In the genomic region with DNA sequence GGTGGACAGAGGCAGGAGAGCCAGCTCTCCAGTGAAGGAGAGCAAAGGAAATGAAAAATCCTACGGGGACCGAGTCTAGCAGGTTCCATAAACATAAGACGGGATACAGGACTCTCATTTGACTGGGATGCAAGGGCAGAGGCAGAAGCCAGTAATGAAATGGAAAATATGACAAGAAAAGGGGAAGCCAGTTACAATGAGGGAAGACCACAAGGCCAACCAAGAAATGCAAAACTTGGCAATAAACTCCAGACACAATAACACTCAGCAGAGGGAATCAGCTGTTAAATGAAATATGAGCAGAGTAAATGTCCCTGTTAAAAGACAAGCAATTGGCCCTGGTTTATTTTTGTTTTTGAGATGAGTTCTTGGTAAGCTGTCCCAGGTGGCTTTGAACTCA, we compare ENCODE assay signal across 29 mouse cellular contexts. TPM values are rescaled to one million over a fixed set of nuclear protein-coding genes. Genes with fewer than 3 reads are reported as not detected.
DNase-seq lines count a peak whose midpoint lies in the region; ATAC-seq lines count a peak whose summit lies in the region.
"Had no signal": no experiment of that assay in that cellular context is flagged by ENCODE, and none has a peak within 500 bp of the region (broad histone marks: within the 10 kb centered on the region; RNA-seq: fewer than 3 reads in every experiment).

No protein-coding gene starts in this region.

- H3K27ac ChIP-seq in heart, embryonic 13.5 days (replicated peaks): 0 out of 2 replicates have a peak overlapping the region, but pooled peaks have one; percentile 9
- H3K27ac ChIP-seq in forebrain, embryonic 15.5 days (replicated peaks): no peak overlapping the region
- H3K27ac ChIP-seq: embryonic facial prominence, embryonic 12.5 days; gastrocnemius, adult 2 months; hindbrain, embryonic 10.5 days; hindbrain, embryonic 15.5 days; layer of hippocampus, adult 2 months; limb, embryonic 13.5 days; lung, embryonic 15.5 days; midbrain, embryonic 13.5 days; neural tube, embryonic 13.5 days had no signal

- H3K4me1 ChIP-seq in heart, embryonic 13.5 days: peaks cover 20% of the 10 kb centered on the region
- H3K4me1 ChIP-seq in forebrain, embryonic 15.5 days: peaks cover 6% of the 10 kb centered on the region; the same call in 1 of the 2 replicates

- WGBS in heart, embryonic 13.5 days: 70% methylated on average over 3 of the region's 3 CpGs
- 84% methylated on average over 3 of the region's 3 CpGs for WGBS in forebrain, embryonic 15.5 days

- H3K4me3 ChIP-seq in heart, embryonic 13.5 days: no peak overlapping the region
- H3K4me3 ChIP-seq in forebrain, embryonic 15.5 days: no peak overlapping the region
- H3K4me3 ChIP-seq: embryonic facial prominence, embryonic 12.5 days; gastrocnemius, adult 2 months; hindbrain, embryonic 10.5 days; hindbrain, embryonic 15.5 days; layer of hippocampus, adult 2 months; limb, embryonic 13.5 days; lung, embryonic 15.5 days; midbrain, embryonic 13.5 days; neural tube, embryonic 13.5 days had no signal

- peaks cover 34% of the 10 kb centered on the region for H3K27me3 ChIP-seq in heart, embryonic 13.5 days (replicated peaks)
- H3K27me3 ChIP-seq in forebrain, embryonic 15.5 days: no peaks in the 10 kb centered on the region

- H3K4me2 ChIP-seq in heart, embryonic 13.5 days: no peak overlapping the region
- H3K4me2 ChIP-seq in forebrain, embryonic 15.5 days (replicated peaks): no peak overlapping the region
- H3K4me2 ChIP-seq: embryonic facial prominence, embryonic 12.5 days; heart, embryonic 11.5 days; hindbrain, embryonic 15.5 days; limb, embryonic 13.5 days; liver, embryonic 11.5 days; lung, embryonic 15.5 days; midbrain, embryonic 13.5 days; neural tube, embryonic 13.5 days had no signal

- H3K36me3 ChIP-seq in heart, embryonic 13.5 days: peaks cover 6% of the 10 kb centered on the region; the same call in 1 of the 2 replicates
- no peaks in the 10 kb centered on the region for H3K36me3 ChIP-seq in forebrain, embryonic 15.5 days
- H3K36me3 ChIP-seq: embryonic facial prominence, embryonic 12.5 days; hindbrain, embryonic 10.5 days; hindbrain, embryonic 15.5 days; limb, embryonic 13.5 days; midbrain, embryonic 13.5 days; neural tube, embryonic 13.5 days had no signal

- peaks cover 10% of the 10 kb centered on the region for H3K9me3 ChIP-seq in heart, embryonic 13.5 days
- no peaks in the 10 kb centered on the region for H3K9me3 ChIP-seq in forebrain, embryonic 15.5 days
- H3K9me3 ChIP-seq: hindbrain, embryonic 15.5 days; lung, embryonic 15.5 days; neural tube, embryonic 13.5 days had no signal

- H3K9ac ChIP-seq in heart, embryonic 13.5 days: no peak overlapping the region
- H3K9ac ChIP-seq in forebrain, embryonic 15.5 days (replicated peaks): no peak overlapping the region
- H3K9ac ChIP-seq: embryonic facial prominence, embryonic 12.5 days; hindbrain, embryonic 15.5 days; limb, embryonic 13.5 days; lung, embryonic 15.5 days; midbrain, embryonic 13.5 days; neural tube, embryonic 13.5 days had no signal

- ATAC-seq in heart, embryonic 13.5 days (ENCODE audit: extremely low read depth, insufficient number of reproducible peaks, low FRiP score, low TSS enrichment): no peak
- ATAC-seq in common myeloid progenitor, adult 5-6 weeks (replicated peaks; ENCODE audit: low read depth, poor library complexity, severe bottlenecking): peak; percentile 71
- ATAC-seq in megakaryocyte progenitor cell, adult 5-6 weeks (replicated peaks; ENCODE audit: poor library complexity): peak; percentile 70
- ATAC-seq in forebrain, embryonic 15.5 days (replicated peaks): no peak
- ATAC-seq: forebrain, embryonic 16.5 days; inflammation-experienced regulatory T-cells, adult 6 months; midbrain, embryonic 13.5 days had no signal

- intact Hi-C loops in heart, postnatal 10 days (cut with DNase I): loop anchor here (10.0 kb wide), 1 partner anchor 341 kb away; a partner anchor contains a TSS

- no peak for DNase-seq in heart, postnatal 10 days
- DNase-seq in 416B (ENCODE audit: low read depth): peak; percentile 75
- no peak for DNase-seq in right cerebral cortex, postnatal 14 days
- DNase-seq: adrenal gland, adult 8-10 months; cerebellum, adult 8-10 months; cerebellum, postnatal 25 days; gastrocnemius, adult 2 months; gastrocnemius, postnatal 36 days; heart, adult 18-20 months; kidney, adult 8-10 months; kidney, postnatal 36 days; lung, postnatal 36 days; right cerebral cortex, postnatal 25 days had no signal

RNA-seq across cellular contexts. Expression of a gene that starts 9.5 kb away (rescaled TPM):
- polyA plus RNA-seq in heart, embryonic 13.5 days (2015; fragmentation: Nextera tagmentation; extraction: Ambion mirVana): 5.6 and 5.8 TPM in 2 replicates
- total RNA-seq in heart, postnatal 10 days (2021): 10 to 100 TPM; 28.6 to 34.3 TPM
- 8.2 and 13.7 TPM in 2 replicates for total RNA-seq in common myeloid progenitor, adult 5-6 weeks (2017)
- 10.8 and 14.2 TPM in 2 replicates for total RNA-seq in megakaryocyte progenitor cell, adult 5-6 weeks (2015)
- total RNA-seq in megakaryocyte progenitor cell, adult 5-6 weeks (2017): 11.2 and 11.5 TPM in 2 replicates
- polyA plus RNA-seq in forebrain, embryonic 15.5 days (2015; fragmentation: Nextera tagmentation; extraction: Ambion mirVana): 2.5 and 3.0 TPM in 2 replicates

RNA-seq across cellular contexts. Expression of a gene that starts 58.5 kb away (rescaled TPM):
- 4.8 and 5.3 TPM in 2 replicates for polyA plus RNA-seq in heart, embryonic 13.5 days (2015; fragmentation: Nextera tagmentation; extraction: Ambion mirVana)
- total RNA-seq in heart, postnatal 10 days (2021): 10 to 100 TPM; 10.1 to 11.5 TPM
- total RNA-seq in common myeloid progenitor, adult 5-6 weeks (2017): 3.6 and 6.3 TPM in 2 replicates
- total RNA-seq in megakaryocyte progenitor cell, adult 5-6 weeks (2015): 12.1 and 12.5 TPM in 2 replicates
- total RNA-seq in megakaryocyte progenitor cell, adult 5-6 weeks (2017): 2.9 and 3.9 TPM in 2 replicates
- 8.8 and 8.9 TPM in 2 replicates for polyA plus RNA-seq in forebrain, embryonic 15.5 days (2015; fragmentation: Nextera tagmentation; extraction: Ambion mirVana)

Comparison
In these comparisons a context has a peak if more than half of its experiments do, and no peak if none do; other contexts are left out.
1. ATAC-seq: peak in common myeloid progenitor, adult 5-6 weeks (single experiment) and megakaryocyte progenitor cell, adult 5-6 weeks (single experiment); none in heart, embryonic 13.5 days (single experiment) and forebrain, embryonic 15.5 days (single experiment).